Mouse (Mus musculus): ENCODE measurements around the gene Gm10188.
A peak's percentile ranks its signal among the peaks of the same experiment; 100 is the strongest.

The Gm10188 gene

GRCm38 (mm10) chr1:132229667-132230066 lies at the start of gene Gm10188:
Gene Gm10188 (minus strand): TSS chr1:132229767.
- no peak for DNase-seq

GRCm38 (mm10) chr1:132277124-132277523 lies 47.6 kb upstream of the Gm10188 start:
- DNase-seq = no peak

GRCm38 (mm10) chr1:132276694-132277093 lies 47.1 kb upstream of the Gm10188 start:
- no peak for DNase-seq

GRCm38 (mm10) chr1:132271237-132271636 lies 41.7 kb upstream of the Gm10188 start:
- no peak for DNase-seq

GRCm38 (mm10) chr1:132268418-132269060 lies 39.0 kb upstream of the Gm10188 start:
- DNase-seq = no peak

GRCm38 (mm10) chr1:132267959-132268358 lies 38.4 kb upstream of the Gm10188 start:
- DNase-seq = peak; percentile 18

- DNase-seq = no peak
Observed at GRCm38 (mm10) chr1:132266791-132267557, 37.4 kb upstream of the Gm10188 start.

- no peak for DNase-seq
Observed at GRCm38 (mm10) chr1:132265936-132266335, 36.4 kb upstream of the Gm10188 start.

GRCm38 (mm10) chr1:132265211-132265859 lies 35.8 kb upstream of the Gm10188 start:
- DNase-seq = no peak

GRCm38 (mm10) chr1:132264577-132264976 lies 35.0 kb upstream of the Gm10188 start:
- no peak for DNase-seq

GRCm38 (mm10) chr1:132263618-132264017 lies 34.1 kb upstream of the Gm10188 start:
- no peak for DNase-seq

GRCm38 (mm10) chr1:132261058-132261457 lies 31.5 kb upstream of the Gm10188 start:
- peak; percentile 60 for DNase-seq

GRCm38 (mm10) chr1:132260331-132260730 lies 30.8 kb upstream of the Gm10188 start:
- no peak for DNase-seq

GRCm38 (mm10) chr1:132254467-132254866 lies 24.9 kb upstream of the Gm10188 start:
- no peak for DNase-seq

GRCm38 (mm10) chr1:132246641-132247040 lies 17.1 kb upstream of the Gm10188 start:
- DNase-seq = no peak

GRCm38 (mm10) chr1:132246137-132246536 lies 16.6 kb upstream of the Gm10188 start:
- DNase-seq = no peak

- no peak for DNase-seq
Observed at GRCm38 (mm10) chr1:132245010-132245409, 15.4 kb upstream of the Gm10188 start.

- peak; percentile 76 for DNase-seq
Observed at GRCm38 (mm10) chr1:132237585-132238159, 8.1 kb upstream of the Gm10188 start.

- no peak for DNase-seq
Observed at GRCm38 (mm10) chr1:132234757-132235273, 5.2 kb upstream of the Gm10188 start.

- DNase-seq = peak; percentile 58
Observed at GRCm38 (mm10) chr1:132233566-132233965, 4.0 kb upstream of the Gm10188 start.

- DNase-seq = no peak
Observed at GRCm38 (mm10) chr1:132231470-132232274, 2.1 kb upstream of the Gm10188 start.
